Comparison of ENCODE assay signal across 8 mouse cellular contexts in the genomic region with DNA sequence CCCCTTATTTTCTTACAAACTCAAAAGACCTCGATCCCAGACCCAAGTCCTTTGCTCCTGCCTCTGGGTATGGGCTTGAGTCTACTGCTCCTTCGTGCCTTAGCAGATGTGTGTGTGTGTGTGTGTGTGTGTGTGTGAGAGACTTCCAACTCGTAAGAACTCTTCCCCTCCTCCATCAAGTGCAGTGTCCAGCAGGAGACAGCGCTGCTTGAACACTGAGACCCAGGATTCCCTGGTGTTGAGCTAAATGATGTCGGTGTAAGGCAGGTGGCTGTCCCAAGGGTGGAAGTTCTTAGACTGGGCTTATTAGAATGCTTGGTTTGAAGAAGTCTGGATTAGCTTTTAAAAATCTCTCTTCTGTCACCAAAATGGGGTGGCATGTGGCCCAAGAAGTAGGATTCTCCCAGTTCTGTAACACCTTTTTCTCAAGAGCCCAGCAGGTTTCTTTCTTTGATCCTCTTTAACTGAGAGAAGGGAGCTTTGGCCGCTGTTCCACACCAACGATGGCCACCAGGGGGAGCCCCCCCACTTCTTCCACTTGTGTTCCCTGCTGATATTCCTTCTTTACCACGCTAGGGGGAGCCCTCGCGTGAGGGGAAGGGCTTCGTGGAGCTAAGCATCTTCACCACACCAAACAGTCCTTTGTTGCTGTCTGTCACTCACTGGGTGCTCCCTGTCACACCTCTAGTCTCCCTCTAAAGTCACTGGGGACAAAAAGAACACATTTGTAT. TPM values are rescaled to one million over a fixed set of nuclear protein-coding genes. Genes with fewer than 3 reads are reported as not detected.
DNase-seq lines count a peak whose midpoint lies in the region; ATAC-seq and TF ChIP-seq lines count a peak whose summit lies in the region.

No protein-coding gene starts in this region.

- no peak overlapping the region for H3K4me3 ChIP-seq in hindbrain, postnatal 0 days (ENCODE audit: low read length)

- peak; percentile 99 for TF ChIP-seq CTCF in Patski (IDR thresholded peaks at IDR 0.05)
- TF ChIP-seq CTCF in hindbrain, postnatal 0 days (IDR thresholded peaks at IDR 0.05; ENCODE audit: low read depth) = peak; percentile 100

- no peaks in the 10 kb centered on the region for H3K4me1 ChIP-seq in hindbrain, postnatal 0 days (ENCODE audit: insufficient read depth, low read length)

- no peaks in the 10 kb centered on the region for H3K36me3 ChIP-seq in hindbrain, postnatal 0 days (ENCODE audit: insufficient read depth, low read length)

- H3K9me3 ChIP-seq in hindbrain, postnatal 0 days (ENCODE audit: low read length) = no peaks in the 10 kb centered on the region

- H3K27me3 ChIP-seq in Patski = no peaks in the 10 kb centered on the region
- no peaks in the 10 kb centered on the region for H3K27me3 ChIP-seq in hindbrain, postnatal 0 days (ENCODE audit: insufficient read depth, low read length)

- POLR2A ChIA-PET in Patski (lab: Charles Lee) = interaction anchor here (1.0 to 1.4 kb wide), 3 partner anchors 40 to 49 kb away, joined by 3 to 4 read pairs (median 3); no protein-coding TSS in a partner anchor

- H3K4me2 ChIP-seq in hindbrain, postnatal 0 days (ENCODE audit: low read depth, low read length) = no peak overlapping the region

- no peak overlapping the region for H3K9ac ChIP-seq in hindbrain, postnatal 0 days (replicated peaks; ENCODE audit: low read length)

- ATAC-seq in Patski = peak; percentile 80
- ATAC-seq in hindbrain, postnatal 0 days = peak; percentile 84
- peak; percentile 97 for ATAC-seq in megakaryocyte progenitor cell, adult 5-6 weeks (replicated peaks; ENCODE audit: poor library complexity)

- H3K27ac ChIP-seq in hindbrain, postnatal 0 days = no peak overlapping the region

- WGBS in hindbrain, postnatal 0 days = 29% methylated on average over 11 of the region's 11 CpGs

- CTCF ChIA-PET in Patski (lab: Charles Lee) = interaction anchor here (0.7 to 6.3 kb wide), 23 partner anchors 9 to 81 kb away, joined by 3 to 113 read pairs (median 5); a partner anchor contains a TSS

- in situ Hi-C loops in Patski (cut with MboI; ENCODE audit: low pct_unique_long_range_greater_than_20kb) = loop anchor here (5.0 kb wide), 1 partner anchor 45 kb away; no protein-coding TSS in a partner anchor

- no peak for DNase-seq in Patski (ENCODE audit: low read depth, low spot score)
- peak; percentile 69 for DNase-seq in cerebellum, adult 9-10 months
- peak; percentile 44 to 70 for DNase-seq in frontal cortex, postnatal 10 days (ENCODE audit: low spot score in 2 of 2)
- DNase-seq in hindbrain, postnatal 0 days (ENCODE audit: low spot score) = peak; percentile 89
- DNase-seq in left cerebral cortex, adult 11 months (ENCODE audit: low spot score) = peak; percentile 40
- peak; percentile 71 to 81 for DNase-seq in right cerebral cortex, postnatal 10 days (ENCODE audit: low spot score in 2 of 2)
- peak; percentile 83 for DNase-seq in urinary bladder, postnatal 25 days (ENCODE audit: low spot score)

RNA-seq across cellular contexts. Expression of a gene that starts 17.0 kb away (rescaled TPM):
- polyA plus RNA-seq in Patski (2021) = 2.0 TPM
- total RNA-seq in hindbrain, postnatal 0 days (2014; rRNA removed) = 0.26 and 0.29 TPM in 2 replicates
- polyA plus RNA-seq in hindbrain, postnatal 0 days (2015; fragmentation: Nextera tagmentation; extraction: Ambion mirVana) = 0.89 and 1.6 TPM in 2 replicates
- total RNA-seq in megakaryocyte progenitor cell, adult 5-6 weeks (2015) = not detected in 2 replicates
- total RNA-seq in megakaryocyte progenitor cell, adult 5-6 weeks (2017) = 0.34 and 0.62 TPM in 2 replicates

RNA-seq across cellular contexts. Expression of a gene that starts 27.5 kb away (rescaled TPM):
- polyA plus RNA-seq in Patski (2021) = 86.5 TPM
- total RNA-seq in hindbrain, postnatal 0 days (2014; rRNA removed) = 86.9 and 102 TPM in 2 replicates
- polyA plus RNA-seq in hindbrain, postnatal 0 days (2015; fragmentation: Nextera tagmentation; extraction: Ambion mirVana) = 136 TPM in 2 replicates
- 413 and 417 TPM in 2 replicates for total RNA-seq in megakaryocyte progenitor cell, adult 5-6 weeks (2015)
- 162 and 194 TPM in 2 replicates for total RNA-seq in megakaryocyte progenitor cell, adult 5-6 weeks (2017)

RNA-seq across cellular contexts. Expression of a gene that starts 36.8 kb away (rescaled TPM):
- 0.21 TPM for polyA plus RNA-seq in Patski (2021)
- 1.8 and 2.8 TPM in 2 replicates for total RNA-seq in hindbrain, postnatal 0 days (2014; rRNA removed)
- polyA plus RNA-seq in hindbrain, postnatal 0 days (2015; fragmentation: Nextera tagmentation; extraction: Ambion mirVana) = 2.8 and 4.7 TPM in 2 replicates
- not detected in 2 replicates for total RNA-seq in megakaryocyte progenitor cell, adult 5-6 weeks (2015)
- total RNA-seq in megakaryocyte progenitor cell, adult 5-6 weeks (2017) = not detected in 2 replicates

RNA-seq across cellular contexts. Expression of a gene that starts 36.8 kb away (rescaled TPM):
- polyA plus RNA-seq in Patski (2021) = 16.8 TPM
- total RNA-seq in hindbrain, postnatal 0 days (2014; rRNA removed) = 6.6 and 7.2 TPM in 2 replicates
- polyA plus RNA-seq in hindbrain, postnatal 0 days (2015; fragmentation: Nextera tagmentation; extraction: Ambion mirVana) = 2.7 and 3.1 TPM in 2 replicates
- total RNA-seq in megakaryocyte progenitor cell, adult 5-6 weeks (2015) = 10.2 and 13.1 TPM in 2 replicates
- 12.1 and 18.3 TPM in 2 replicates for total RNA-seq in megakaryocyte progenitor cell, adult 5-6 weeks (2017)

RNA-seq across cellular contexts. Expression of a gene that starts 55.2 kb away (rescaled TPM):
- not detected for polyA plus RNA-seq in Patski (2021)
- 0.26 TPM in 1 of 2 replicates, not detected in the other for total RNA-seq in hindbrain, postnatal 0 days (2014; rRNA removed)
- polyA plus RNA-seq in hindbrain, postnatal 0 days (2015; fragmentation: Nextera tagmentation; extraction: Ambion mirVana) = 0.68 TPM in 2 replicates
- total RNA-seq in megakaryocyte progenitor cell, adult 5-6 weeks (2015) = not detected in 2 replicates
- not detected in 2 replicates for total RNA-seq in megakaryocyte progenitor cell, adult 5-6 weeks (2017)
